Mouse (Mus musculus) cortical plate, adult 2 months (tissue): ENCODE results near the gene Mapkapk2.

Experiments used
- CTCF ChIP-seq: fragments of 200-500 bp; IDR thresholded peaks from 2 replicates; pipeline ENCODE4 v1.5.1; 2011; ENCODE audit warnings: mild to moderate bottlenecking, control low read depth, low read length; ENCODE audit not compliant: insufficient read depth; ENCODE audit errors: extremely low read depth
- POLR2A ChIP-seq: fragments of 200-500 bp; IDR thresholded peaks from 2 replicates; pipeline ENCODE4 v1.6.1; 2011; ENCODE audit warnings: mild to moderate bottlenecking, low read length, control low read depth; ENCODE audit not compliant: insufficient read depth; ENCODE audit errors: extremely low read depth

- TF ChIP-seq CTCF = no peak
- no peak for TF ChIP-seq POLR2A
Measured at GRCm38 (mm10) chr1:131146181-131146614, 48.6 kb upstream of the Mapkapk2 start.
